Mouse (Mus musculus) embryonic fibroblast, embryonic 13.5 days (primary cell): ENCODE measurements around the gene Upf1.

Source experiments
- CTCF ChIP-seq: IDR thresholded peaks from 2 replicates; pipeline ENCODE4 v1.5.1; 2011; ENCODE audit warnings: mild to moderate bottlenecking, control low read depth, low read length, moderate library complexity, borderline replicate concordance; ENCODE audit not compliant: insufficient read depth
- POLR2A ChIP-seq: IDR thresholded peaks from 2 replicates; pipeline ENCODE4 v1.6.1; 2011; ENCODE audit warnings: low read depth, mild to moderate bottlenecking, control low read depth, low read length, moderate library complexity

- no peak for TF ChIP-seq CTCF
- TF ChIP-seq POLR2A = no peak
Observed at GRCm38 (mm10) chr8:70338931-70339330, 14.1 kb downstream of the Upf1 start.
